Mouse (Mus musculus) skeletal muscle tissue, adult 2 months (tissue): ENCODE data around the gene Mfng.

ENCODE experiments used
- DNase-seq: peaks from one replicate; pipeline ENCODE4 v3.0.0-alpha.2; 2012; ENCODE audit warnings: low read depth, low spot score

Mfng gene

GRCm38 (mm10) chr15:78787287-78787856, 14.1 kb upstream of the Mfng start:
- no peak for DNase-seq

- peak; percentile 82 for DNase-seq
Measured at GRCm38 (mm10) chr15:78786411-78786818, 13.1 kb upstream of the Mfng start.

- DNase-seq = peak; percentile 83
Measured at GRCm38 (mm10) chr15:78785961-78786360, 12.7 kb upstream of the Mfng start.

DNA sequence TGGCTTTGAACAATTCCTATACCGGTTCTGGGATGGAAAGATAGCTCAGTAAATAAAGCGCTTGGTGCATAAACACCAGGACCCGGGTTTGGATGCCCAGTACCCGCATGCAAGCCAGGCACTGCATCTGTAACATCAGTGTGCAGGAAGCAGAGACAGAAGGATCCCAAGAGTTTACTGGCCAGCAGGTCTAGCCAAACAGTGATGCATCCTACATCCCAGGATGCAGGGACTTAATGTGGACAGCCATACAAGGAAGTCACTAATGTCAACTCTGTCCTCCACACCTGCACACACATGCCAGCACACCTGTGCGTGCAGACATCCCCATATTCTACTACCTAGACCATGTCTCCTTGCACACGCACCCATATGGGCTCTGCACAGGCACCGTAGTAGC, 12.0 kb upstream of the Mfng start:
- DNase-seq = no peak

GRCm38 (mm10) chr15:78784520-78784919, 11.2 kb upstream of the Mfng start:
- DNase-seq = no peak

- DNase-seq = no peak
Measured at GRCm38 (mm10) chr15:78782348-78783103, 9.3 kb upstream of the Mfng start.

GRCm38 (mm10) chr15:78780908-78781307, 7.6 kb upstream of the Mfng start:
- no peak for DNase-seq

- DNase-seq = no peak
Measured at GRCm38 (mm10) chr15:78780359-78780758, 7.1 kb upstream of the Mfng start.

- DNase-seq = no peak
Measured at GRCm38 (mm10) chr15:78779690-78780089, 6.4 kb upstream of the Mfng start.

DNA sequence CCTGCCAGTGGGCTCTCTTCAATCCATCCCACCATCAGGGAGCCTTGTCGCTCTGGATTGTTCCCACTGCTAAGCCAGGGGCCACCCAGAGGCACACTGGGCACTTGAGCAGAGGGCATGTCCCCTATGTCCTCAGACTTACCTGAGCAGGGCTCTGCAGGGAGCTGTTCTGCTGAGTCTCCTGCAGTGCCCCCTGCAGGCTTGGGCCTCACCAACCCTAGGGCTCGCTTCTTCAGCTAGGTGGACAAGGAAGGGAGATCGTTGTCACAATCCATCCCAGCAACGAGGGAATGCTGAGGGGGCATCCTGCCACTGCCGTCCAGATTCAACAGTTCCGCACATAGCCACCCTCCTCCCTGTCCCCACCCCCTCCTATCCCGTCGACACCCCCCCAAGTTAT, 6.0 kb upstream of the Mfng start:
- no peak for DNase-seq

GRCm38 (mm10) chr15:78778077-78778870, 5.0 kb upstream of the Mfng start:
- DNase-seq = peak; percentile 82

DNA sequence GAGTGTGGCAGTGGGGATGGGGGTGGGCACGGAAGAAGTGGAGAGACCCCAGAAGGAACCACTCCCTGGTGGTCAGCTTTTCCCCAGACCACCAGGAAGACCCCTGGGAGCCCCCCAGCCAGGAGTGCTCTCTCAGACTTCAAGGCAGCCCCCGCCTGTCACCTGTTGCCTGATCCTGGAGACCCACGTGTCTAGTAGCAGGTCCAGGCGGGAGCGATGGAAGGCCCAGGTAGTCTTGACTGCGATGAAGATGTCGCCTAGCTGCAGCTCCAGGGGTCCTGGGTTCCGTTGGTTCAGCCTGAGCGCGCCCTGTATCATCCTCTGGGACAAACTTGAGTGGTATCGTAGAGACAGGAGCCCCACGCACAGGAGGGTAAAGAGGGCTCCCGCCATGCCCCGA, 419 bp downstream of the Mfng start:
- DNase-seq = no peak

DNA sequence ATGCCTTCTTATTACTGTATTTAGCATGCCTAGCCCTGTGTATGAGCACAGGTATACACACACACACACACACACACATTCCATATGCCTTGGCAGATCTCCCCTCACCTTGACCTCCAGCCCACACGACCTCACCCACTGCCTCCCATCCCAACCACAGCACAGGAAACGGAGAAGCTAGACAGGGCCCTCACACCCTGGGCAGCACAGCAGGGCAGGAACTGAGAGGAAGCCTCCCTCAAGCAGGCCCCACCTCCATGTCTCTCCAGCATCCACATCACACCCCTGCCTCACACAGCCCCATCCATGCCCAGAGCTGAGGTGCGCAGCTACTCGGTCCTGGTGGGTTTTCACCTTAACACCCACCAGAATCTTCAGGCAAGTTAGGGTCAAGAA, 909 bp downstream of the Mfng start:
- no peak for DNase-seq

DNA sequence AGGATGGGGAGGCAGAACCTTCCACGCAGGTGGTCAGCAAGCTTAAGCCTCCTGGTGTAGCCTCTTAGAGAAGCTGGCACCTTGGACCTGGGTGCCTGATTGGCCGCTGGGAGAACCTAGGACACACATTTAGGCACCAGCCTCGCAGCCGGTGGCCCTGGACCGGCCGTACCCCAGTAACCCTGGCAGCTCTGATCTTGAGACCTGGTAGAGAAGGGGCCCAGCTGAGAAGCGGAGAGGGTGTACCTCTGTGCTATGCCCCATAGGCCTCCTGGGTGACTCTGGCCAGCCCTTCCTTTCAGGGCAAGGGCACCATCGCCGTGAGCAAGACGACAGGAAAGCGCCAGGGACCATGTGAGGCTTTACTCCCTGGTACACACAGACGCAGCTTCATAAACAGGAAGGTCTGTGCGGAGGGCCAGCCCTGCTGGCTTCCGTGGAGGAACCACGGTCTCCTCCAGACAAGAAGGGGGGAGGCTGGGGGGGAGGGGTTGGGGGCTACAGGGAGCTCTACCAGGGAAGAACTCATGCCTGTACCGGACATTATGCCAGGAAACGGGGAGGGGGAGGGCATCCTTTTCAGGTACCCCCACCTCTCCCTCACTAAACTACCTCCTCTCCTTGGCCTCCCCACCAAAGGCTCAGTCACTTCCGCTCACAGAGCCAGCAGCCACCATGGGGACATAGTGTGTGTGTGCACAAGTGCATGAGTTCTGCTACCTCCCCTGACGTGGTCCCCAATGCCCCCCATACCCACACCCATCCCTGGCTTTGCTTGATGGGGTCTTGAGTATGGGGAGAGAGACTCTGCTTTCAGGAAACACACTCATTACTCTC, 1.5 kb downstream of the Mfng start:
- no peak for DNase-seq

DNA sequence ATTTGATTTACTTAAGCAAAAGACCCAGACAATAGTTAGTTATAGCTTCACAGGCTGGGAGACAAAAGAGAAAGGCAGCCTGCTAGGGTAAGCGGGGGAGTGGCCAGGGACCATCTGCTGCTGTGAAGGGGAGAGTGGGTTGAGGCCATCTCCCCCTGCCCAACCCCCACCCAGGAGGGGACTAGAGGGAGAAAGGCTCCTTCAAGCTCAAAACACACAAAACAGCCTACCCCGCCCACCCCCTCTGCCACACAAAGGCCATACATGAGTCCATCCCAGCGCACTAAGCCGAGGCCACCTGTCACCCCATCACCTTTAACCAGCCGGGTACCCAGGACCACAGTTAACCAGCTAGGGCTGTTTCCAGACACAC, 2.3 kb downstream of the Mfng start:
- DNase-seq = no peak

DNA sequence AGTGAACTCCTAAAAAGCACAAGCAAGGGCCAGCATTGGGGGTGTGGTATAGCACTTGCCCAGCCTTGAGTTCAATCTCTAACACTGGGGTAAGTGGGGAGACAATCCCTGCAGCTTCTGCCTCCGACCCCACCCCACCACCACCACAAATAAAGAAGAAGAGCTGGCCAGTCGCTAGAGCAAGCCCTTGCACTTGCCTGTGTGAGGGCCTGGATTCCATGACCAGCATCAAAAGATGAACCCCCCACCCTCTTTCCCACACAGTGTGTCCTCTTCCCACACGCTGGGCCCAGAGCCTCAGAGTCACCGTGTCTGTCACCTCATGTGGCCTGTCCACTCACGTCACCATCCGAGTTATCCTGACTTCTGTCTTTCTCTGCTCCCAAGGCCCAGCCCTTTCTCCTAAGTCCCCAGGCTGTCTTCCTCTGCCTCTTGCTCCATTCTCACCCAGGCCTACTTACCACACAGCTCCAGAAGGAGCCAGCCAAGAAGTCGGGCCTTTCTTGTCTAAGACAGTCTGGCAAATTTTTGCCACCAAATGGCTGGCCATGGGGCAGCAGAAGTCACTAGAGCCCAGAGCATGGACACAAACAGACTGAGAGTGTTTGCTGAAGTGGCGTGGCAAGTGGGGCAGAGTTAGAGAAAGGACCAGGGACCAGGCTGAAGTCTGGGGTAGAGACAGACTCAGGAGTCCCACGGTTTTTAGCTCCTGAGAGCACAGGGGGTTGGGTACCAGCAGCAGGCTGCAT, 2.9 kb downstream of the Mfng start:
- no peak for DNase-seq

- DNase-seq = no peak
Measured at GRCm38 (mm10) chr15:78769064-78769463, 4.2 kb downstream of the Mfng start.

DNA sequence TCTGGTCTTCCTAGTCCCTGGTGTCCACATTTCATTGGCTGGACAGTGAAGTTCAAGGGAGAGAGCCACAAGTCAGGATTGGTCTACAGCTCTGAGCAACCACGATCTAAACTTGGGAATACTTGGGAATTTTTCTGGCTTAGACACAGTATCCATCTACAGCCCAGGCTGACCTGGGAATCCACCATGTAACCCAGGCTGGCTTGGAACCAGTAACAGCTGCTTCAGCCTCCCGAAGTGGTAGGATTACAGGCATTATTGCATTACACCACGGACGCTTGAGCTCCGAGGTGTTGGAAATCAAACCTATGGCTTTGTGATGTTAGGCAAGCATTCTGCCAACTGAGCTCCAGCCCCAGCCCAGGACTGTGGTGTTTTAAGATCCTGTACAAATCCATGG, 9.6 kb downstream of the Mfng start:
- no peak for DNase-seq

DNA sequence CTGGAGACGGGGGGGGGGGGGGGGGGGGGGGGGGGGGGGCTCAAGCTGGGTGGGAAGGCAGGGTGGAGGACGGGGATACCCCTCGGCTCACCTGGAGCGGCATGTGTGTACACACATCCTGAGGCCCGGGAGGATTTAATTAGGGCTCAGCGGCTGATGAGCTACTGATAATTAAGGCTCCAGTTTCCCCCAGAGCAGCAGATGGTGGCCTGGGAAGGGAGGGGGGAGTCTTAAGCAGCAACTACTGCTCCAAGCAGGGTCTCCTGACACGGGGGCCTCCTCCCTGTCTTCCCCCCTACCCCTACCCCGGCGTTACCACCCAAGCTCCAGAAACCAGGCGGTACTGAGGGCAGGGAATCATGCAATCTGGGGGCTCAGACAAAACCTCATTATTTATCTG, 10.1 kb downstream of the Mfng start:
- no peak for DNase-seq

GRCm38 (mm10) chr15:78761112-78761511, 12.2 kb downstream of the Mfng start:
- DNase-seq = no peak

DNA sequence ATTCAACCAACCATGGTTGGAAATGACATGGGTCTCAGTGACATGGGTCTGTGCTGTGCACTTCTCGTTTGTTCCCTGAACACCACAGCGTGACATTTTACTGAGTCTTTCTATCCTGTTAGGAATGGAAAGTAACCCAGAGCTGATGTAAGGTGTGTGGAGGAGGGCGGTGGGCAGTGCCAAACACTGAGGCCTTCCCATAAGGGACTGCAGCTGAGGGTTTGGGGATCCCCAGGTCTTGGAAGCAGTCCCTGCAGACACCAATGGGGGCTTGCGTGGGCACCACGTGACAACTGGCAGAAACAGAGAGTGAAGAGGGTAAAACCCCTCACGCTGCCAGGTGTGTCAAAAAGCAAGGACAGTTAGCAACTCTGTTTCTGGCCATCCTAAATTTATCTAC, 15.1 kb downstream of the Mfng start:
- DNase-seq = no peak
